Mouse (Mus musculus) cortical plate, adult 2 months (tissue): Measurements from ENCODE around the gene Dzip1. TPM values are rescaled to one million over a fixed set of nuclear protein-coding genes. Genes with fewer than 3 reads are reported as not detected.

Experiments used
- H3K27ac ChIP-seq: fragments of 200-500 bp; 2 replicates; pipeline ENCODE4 v1.5.1; 2012; ENCODE audit warnings: low read length, control low read depth, inconsistent platforms; ENCODE audit not compliant: insufficient read depth
- H3K4me1 ChIP-seq: fragments of 200-500 bp; 2 replicates; pipeline ENCODE4 v1.6.1; 2011; ENCODE audit warnings: low read length; ENCODE audit not compliant: control insufficient read depth, insufficient read depth
- H3K4me3 ChIP-seq: fragments of 200-500 bp; 2 replicates; pipeline ENCODE4 v1.5.1; 2011; ENCODE audit warnings: mild to moderate bottlenecking, low read length, control low read depth; ENCODE audit not compliant: insufficient read depth
- CTCF ChIP-seq: fragments of 200-500 bp; IDR thresholded peaks from 2 replicates; pipeline ENCODE4 v1.5.1; 2011; ENCODE audit warnings: mild to moderate bottlenecking, control low read depth, low read length; ENCODE audit not compliant: insufficient read depth; ENCODE audit errors: extremely low read depth
- POLR2A ChIP-seq: fragments of 200-500 bp; IDR thresholded peaks from 2 replicates; pipeline ENCODE4 v1.6.1; 2011; ENCODE audit warnings: mild to moderate bottlenecking, low read length, control low read depth; ENCODE audit not compliant: insufficient read depth; ENCODE audit errors: extremely low read depth
- polyA plus RNA-seq: library from polyadenylated mRNA; depleted of rRNA; stranded (reverse); fragments of >200 nt; gene quantifications from 2 replicates; pipeline ENCODE4 v1.2.3, GENCODE M21; 2012

Dzip1 gene
- polyA plus RNA-seq, 1 experiment = 89.4 TPM

- no peaks in the 10 kb centered on the region for H3K4me1 ChIP-seq
- no peak for TF ChIP-seq POLR2A
- no peak for TF ChIP-seq CTCF
- no peak overlapping the region for H3K4me3 ChIP-seq
- no peak overlapping the region for H3K27ac ChIP-seq
These were observed 82.9 kb downstream of the Dzip1 start for GRCm38 (mm10) chr14:118842353-118842752.

GRCm38 (mm10) chr14:118840027-118840426, 85.2 kb downstream of the Dzip1 start:
- no peak overlapping the region for H3K27ac ChIP-seq
- no peak for TF ChIP-seq POLR2A
- TF ChIP-seq CTCF = no peak
- no peaks in the 10 kb centered on the region for H3K4me1 ChIP-seq
- H3K4me3 ChIP-seq = no peak overlapping the region

GRCm38 (mm10) chr14:118839416-118839815, 85.8 kb downstream of the Dzip1 start:
- TF ChIP-seq CTCF (no peak), POLR2A (no peak)
- H3K4me1 ChIP-seq = no peaks in the 10 kb centered on the region
- H3K4me3 ChIP-seq = no peak overlapping the region
- H3K27ac ChIP-seq = no peak overlapping the region

GRCm38 (mm10) chr14:118838556-118839120, 86.6 kb downstream of the Dzip1 start:
- Histone ChIP-seq H3K4me3 (no peak overlapping the region), H3K4me1 (no peaks in the 10 kb centered on the region), H3K27ac (no peak overlapping the region)
- no peak for TF ChIP-seq CTCF
- TF ChIP-seq POLR2A = no peak

- no peaks in the 10 kb centered on the region for H3K4me1 ChIP-seq
- no peak overlapping the region for H3K4me3 ChIP-seq
- no peak for TF ChIP-seq CTCF
- no peak for TF ChIP-seq POLR2A
These were observed 88.5 kb downstream of the Dzip1 start for GRCm38 (mm10) chr14:118836754-118837153.

GRCm38 (mm10) chr14:118836145-118836544, 89.1 kb downstream of the Dzip1 start:
- Histone ChIP-seq H3K27ac (no peak overlapping the region), H3K4me3 (no peak overlapping the region), H3K4me1 (no peaks in the 10 kb centered on the region)
- no peak for TF ChIP-seq POLR2A
- no peak for TF ChIP-seq CTCF

More at GRCm38 (mm10) chr14:118836754-118837153, 88.5 kb downstream of the Dzip1 start:
- H3K27ac ChIP-seq = no peak overlapping the region

- TF ChIP-seq CTCF (no peak), POLR2A (no peak)
- Histone ChIP-seq H3K4me1 (no peaks in the 10 kb centered on the region), H3K4me3 (no peak overlapping the region), H3K27ac (no peak overlapping the region)
These were observed 90.9 kb downstream of the Dzip1 start for GRCm38 (mm10) chr14:118834313-118834712.

- Histone ChIP-seq H3K4me3 (no peak overlapping the region), H3K4me1 (no peaks in the 10 kb centered on the region; the same call in 1 of the 2 replicates), H3K27ac (no peak overlapping the region)
- TF ChIP-seq CTCF (no peak), POLR2A (no peak)
These were observed 92.0 kb downstream of the Dzip1 start for GRCm38 (mm10) chr14:118833241-118833640.

GRCm38 (mm10) chr14:118831597-118831996, 93.7 kb downstream of the Dzip1 start:
- H3K4me3 ChIP-seq = no peak overlapping the region
- TF ChIP-seq CTCF (no peak), POLR2A (no peak)
- H3K4me1 ChIP-seq = no peaks in the 10 kb centered on the region; the same call in 1 of the 2 replicates
- H3K27ac ChIP-seq = no peak overlapping the region

GRCm38 (mm10) chr14:118829331-118830095, 95.7 kb downstream of the Dzip1 start:
- TF ChIP-seq CTCF = no peak
- TF ChIP-seq POLR2A = no peak
- Histone ChIP-seq H3K4me1 (no peaks in the 10 kb centered on the region; the same call in 1 of the 2 replicates), H3K27ac (no peak overlapping the region), H3K4me3 (no peak overlapping the region)
